Mouse (Mus musculus): Measurements from ENCODE around the gene Ppp1r13b.
A peak's percentile ranks its signal among the peaks of the same experiment; 100 is the strongest.

- no peak for TF ChIP-seq ZC3H11A (IDR thresholded peaks at IDR 0.05; ENCODE audit: low read depth, low read length)
- peak; percentile 16; the same call in 1 of the 2 replicates for TF ChIP-seq TCF12 (IDR thresholded peaks at IDR 0.05; ENCODE audit: low read depth, low read length)
- no peak for TF ChIP-seq CTCF (conservative IDR thresholded peaks at IDR 0.05 in 1 of 2, IDR thresholded peaks at IDR 0.05 in 1 of 2; ENCODE audit: low read depth in 2 of 2, low read length in 2 of 2)
- no peak for TF ChIP-seq MAFK (IDR thresholded peaks at IDR 0.05; ENCODE audit: insufficient replicate concordance, low read length)
- TF ChIP-seq MAX (IDR thresholded peaks at IDR 0.05; ENCODE audit: low read length): peak; percentile 4; the same call in 1 of the 2 replicates
Measured at GRCm38 (mm10) chr12:111813766-111814617, 93.9 kb downstream of the Ppp1r13b start, which contains the start of the genes Xrcc3 and Zfyve21.

Data from CH12.LX (cell line).